Mouse (Mus musculus) spleen, adult 18-20 months (tissue): ENCODE measurements around the gene Decr2.
"Not testable (repeated sequence)": the region's sequence is repeated elsewhere in the genome, so short reads cannot be mapped to it uniquely, and the experiment has no call there.

ENCODE experiments used
- DNase-seq, 2 experiments: peaks; one replicate each; pipeline ENCODE4 v3.0.0; 2022; ENCODE audit warnings: mixed read lengths in 2 of 2

Decr2 gene

GRCm38 (mm10) chr17:26089905-26090632, at the start of gene Decr2:
Gene Decr2 (minus strand): TSS chr17:26090337.
- peak; percentile 60 to 78 for DNase-seq

- DNase-seq = no peak
These were observed 48.8 kb upstream of the Decr2 start for GRCm38 (mm10) chr17:26138901-26139381.

DNA sequence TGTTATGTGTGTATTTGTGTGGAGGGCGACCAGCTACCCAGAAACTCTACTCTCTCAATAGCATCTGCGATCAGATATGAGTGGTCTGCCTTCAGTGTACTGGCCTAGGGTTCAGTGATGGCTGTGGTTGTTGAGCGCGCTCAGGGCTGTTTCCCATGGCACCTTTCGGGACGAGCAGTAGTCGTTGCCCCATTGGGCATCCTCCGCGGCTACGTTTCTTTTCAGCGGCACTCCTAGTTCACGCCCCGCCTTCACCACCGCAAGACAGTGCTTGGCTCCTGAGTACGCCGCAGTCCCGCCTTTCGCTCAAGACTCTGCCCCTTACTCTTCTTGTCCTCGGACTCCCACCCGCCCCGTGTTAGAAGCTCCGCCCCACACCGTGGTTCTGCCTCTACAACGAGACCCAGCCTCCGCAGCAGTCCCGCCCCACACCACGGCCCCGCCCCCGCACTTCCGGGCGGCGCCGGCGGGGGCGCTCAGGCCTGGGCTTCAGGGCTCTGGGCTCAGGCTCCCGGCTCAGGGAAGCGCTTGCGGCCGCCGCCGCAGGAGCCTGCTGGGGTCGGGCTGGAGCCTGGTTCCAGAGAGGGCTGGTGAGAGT, 48.2 kb upstream of the Decr2 start, which contains the start of gene Axin1:
Axin1 (plus strand) TSS at position 450 of the 598 bp plus-strand sequence.
- DNase-seq = peak; percentile 92 to 93

GRCm38 (mm10) chr17:26137751-26138130, 47.6 kb upstream of the Decr2 start:
- DNase-seq = no peak

DNA sequence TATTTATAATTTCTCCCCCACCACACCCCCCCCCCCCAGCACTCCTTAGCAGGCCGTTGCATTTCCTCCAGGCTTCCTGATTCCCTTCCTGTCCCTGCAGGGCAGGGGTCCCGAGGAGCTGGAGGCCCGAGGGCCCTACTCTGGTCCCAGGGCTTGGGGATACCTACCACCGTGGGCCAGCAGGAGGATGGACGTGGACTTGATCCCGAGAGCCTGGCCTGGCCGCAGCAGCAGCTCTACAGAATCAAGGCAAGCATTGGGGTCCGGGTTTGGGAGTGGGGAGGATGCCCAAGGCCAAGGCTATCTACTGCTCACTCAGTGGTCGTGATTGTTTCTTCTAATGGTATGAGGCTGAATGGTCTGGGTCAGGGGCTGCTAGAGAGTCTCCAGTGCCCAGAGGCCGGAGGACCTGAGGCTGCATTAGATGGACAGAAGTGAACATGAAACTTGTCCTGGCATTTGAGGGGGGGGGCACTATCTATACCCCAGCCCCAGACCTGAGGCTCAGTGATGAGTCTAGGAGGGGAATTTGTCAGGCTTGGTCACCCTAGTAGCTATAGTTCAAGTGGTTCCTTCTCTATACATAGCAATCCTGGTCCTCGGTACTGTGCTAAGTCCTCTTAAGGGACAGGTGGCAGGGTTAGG, 47.1 kb upstream of the Decr2 start:
- no peak for DNase-seq

DNA sequence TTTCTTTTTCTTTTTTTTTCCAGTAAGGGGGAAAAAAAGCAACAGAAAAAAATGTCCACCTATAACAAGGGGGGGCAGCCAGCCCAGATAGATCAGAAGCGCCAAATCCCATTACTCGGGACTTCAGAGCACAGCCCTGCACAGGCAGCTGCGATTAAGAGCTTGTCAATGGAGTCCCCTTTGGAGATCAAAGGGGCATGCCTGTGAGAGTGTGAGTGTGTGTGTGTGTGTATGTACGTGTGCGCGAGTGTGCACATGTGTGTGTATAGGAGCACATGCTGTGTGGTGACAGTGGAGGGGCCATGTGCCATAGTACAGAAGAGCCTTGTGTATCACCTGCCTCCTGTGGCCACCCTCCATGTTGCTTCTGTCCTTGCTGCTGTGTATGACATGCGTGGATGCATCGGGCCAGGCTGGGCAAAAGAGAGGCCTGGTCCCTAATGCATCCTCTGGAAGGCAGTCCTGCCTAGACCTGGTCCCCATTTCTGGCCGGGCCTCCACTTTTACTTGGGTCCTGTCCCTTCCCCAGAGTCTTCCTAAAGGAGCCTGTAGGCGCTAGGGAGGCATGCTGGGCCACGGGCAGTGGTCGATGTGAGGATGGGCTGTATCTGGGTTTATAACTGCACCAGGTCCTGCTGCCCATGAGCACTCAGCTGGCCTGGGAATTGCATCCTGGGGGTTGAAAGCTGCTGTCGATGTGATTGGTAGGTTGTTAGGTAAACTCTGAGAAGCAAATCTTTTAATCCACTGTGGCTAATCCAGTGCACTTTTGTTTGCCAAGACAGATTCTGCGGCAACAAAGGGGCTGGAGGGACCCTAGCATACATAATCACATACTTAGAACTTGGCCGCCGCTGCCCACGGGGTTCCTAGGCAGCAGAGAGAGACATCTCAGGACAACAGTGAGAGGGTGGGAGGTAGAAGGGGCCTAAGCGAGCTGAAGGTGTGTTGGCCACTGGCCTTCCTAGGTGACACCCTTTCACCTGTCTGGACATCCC, 42.0 kb upstream of the Decr2 start:
- no peak for DNase-seq

DNA sequence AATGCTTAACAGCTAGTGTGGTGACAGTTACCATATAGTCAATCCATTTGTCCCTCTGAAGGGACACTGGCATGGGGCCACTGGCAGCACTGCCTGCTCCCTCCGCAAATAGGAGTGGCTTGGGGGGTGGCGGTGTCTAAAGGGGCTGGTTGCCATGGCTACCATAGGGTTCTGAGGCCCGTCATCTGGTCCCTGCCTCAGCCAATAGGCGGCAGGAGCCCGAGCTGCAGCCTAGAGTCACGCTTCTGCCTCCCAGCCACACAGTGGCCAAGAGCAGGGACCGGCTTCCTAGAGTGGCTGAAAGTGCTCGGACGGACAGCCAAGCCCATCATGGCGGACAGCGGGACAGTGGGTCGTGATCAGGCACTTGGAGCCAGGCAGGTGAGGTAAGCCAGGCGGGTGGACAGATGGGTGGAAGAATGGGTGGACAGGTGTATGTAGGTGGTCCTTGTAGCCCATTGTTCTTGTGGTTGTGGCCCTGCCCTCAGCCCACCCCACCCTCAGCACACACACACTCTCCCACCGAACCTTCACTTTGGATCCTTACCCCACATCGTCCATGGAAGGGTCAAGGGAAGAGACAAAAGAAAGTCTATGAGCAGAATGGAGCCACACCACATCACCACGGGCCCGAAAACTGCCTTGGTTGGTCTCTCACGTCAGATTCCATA, 41.1 kb upstream of the Decr2 start:
- no peak for DNase-seq

DNA sequence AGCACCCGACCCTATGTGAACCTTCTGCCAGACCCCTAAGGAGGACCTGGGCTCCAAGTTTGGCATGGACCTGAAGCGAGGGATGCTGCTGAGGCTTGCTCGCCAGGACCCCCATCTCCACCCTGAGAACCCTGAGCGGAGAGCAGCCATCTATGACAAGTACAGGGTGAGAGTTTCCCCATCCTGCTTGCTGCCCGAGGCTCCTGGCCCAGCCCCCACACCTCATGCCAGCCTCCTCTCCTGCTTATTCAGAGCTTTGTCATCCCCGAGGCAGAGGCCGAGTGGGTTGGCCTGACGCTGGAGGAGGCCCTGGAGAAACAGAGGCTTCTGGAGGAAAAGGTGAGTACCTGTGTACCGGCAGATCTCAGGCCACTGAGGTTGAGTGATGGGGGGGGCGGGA, 35.1 kb upstream of the Decr2 start:
- no peak for DNase-seq

GRCm38 (mm10) chr17:26124560-26124959, 34.4 kb upstream of the Decr2 start:
- no peak for DNase-seq

DNA sequence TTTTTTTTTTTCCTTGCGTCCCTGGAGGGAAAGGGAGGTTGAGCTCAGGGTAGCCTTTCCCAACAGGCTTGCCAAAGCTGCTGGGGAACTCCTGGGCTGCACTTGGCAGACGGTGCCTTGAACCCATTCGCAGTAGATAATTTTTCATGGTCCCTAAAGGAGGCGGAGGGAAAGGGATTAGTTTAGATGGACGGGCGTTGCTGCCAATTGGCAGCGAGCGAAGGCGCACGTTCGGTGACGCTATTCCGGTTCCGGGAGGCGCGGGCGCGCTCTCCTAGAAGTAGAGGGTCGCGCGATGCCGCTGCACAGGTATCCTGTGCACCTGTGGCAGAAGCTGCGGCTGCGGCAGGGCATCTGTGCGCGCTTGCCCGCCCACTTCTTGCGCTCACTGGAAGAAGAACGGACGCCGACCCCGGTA, 33.1 kb upstream of the Decr2 start, which contains the start of gene Mrpl28:
Mrpl28 (plus strand) TSS at position 234 of the 418 bp plus-strand sequence.
- DNase-seq = peak; percentile 73 to 82

GRCm38 (mm10) chr17:26122431-26123140, 32.4 kb upstream of the Decr2 start:
- DNase-seq = no peak

- DNase-seq = peak; percentile 34 to 67
These were observed 29.9 kb upstream of the Decr2 start for GRCm38 (mm10) chr17:26119766-26120710.

GRCm38 (mm10) chr17:26116503-26117258, 26.5 kb upstream of the Decr2 start:
- DNase-seq = no peak

DNA sequence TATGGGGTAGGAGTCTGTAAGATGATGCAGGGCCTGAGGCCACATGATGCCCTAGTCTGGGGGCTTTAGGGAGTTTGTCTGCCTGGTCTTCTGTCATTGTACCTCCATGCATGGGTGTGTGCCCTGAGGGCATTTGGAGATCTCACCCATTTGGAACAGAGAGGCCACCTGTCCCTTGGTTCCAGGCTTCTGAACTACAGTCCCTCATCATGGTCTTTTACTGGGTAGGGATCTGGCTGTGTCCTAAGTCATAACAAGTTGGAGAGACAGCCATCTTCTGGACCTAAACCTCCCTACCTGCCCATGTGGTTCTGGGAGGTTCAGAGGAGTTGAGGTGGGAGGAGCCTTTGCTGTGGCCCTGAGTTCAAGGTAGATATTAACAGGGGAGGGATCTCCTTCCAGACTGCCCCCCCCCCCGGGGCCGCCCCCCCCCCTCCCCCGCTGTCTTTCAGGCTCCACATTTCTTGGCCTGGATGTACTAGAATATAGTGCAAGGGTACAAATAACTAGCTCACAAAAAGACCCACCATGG, 25.9 kb upstream of the Decr2 start:
- no peak for DNase-seq

- DNase-seq = no peak
These were observed 25.2 kb upstream of the Decr2 start for GRCm38 (mm10) chr17:26115205-26115898.

DNA sequence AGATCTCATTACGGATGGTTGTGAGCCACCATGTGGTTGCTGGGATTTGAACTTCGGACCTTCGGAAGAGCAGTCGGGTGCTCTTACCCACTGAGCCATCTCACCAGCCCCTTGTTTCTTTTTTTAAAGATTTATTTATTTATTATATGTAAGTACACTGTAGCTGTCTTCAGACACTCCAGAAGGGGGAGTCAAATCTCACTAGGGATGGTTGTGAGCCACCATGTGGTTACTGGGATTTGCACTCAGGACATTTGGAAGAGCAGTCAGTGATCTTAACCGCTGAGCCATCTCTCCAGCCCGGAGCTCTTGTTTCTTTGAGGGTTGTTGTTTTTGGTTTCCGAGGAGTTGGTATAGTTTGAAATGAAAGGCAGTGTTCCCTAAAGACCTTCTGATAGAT, 24.3 kb upstream of the Decr2 start:
- not testable (repeated sequence) for DNase-seq

GRCm38 (mm10) chr17:26114061-26114460, 23.9 kb upstream of the Decr2 start:
- no peak for DNase-seq
